Mouse (Mus musculus): ENCODE measurements around the gene Phf5a. TPM values are rescaled to one million over a fixed set of nuclear protein-coding genes. Genes with fewer than 3 reads are reported as not detected.

Phf5a gene
- total RNA-seq, 1 experiment: 157 TPM

DNA sequence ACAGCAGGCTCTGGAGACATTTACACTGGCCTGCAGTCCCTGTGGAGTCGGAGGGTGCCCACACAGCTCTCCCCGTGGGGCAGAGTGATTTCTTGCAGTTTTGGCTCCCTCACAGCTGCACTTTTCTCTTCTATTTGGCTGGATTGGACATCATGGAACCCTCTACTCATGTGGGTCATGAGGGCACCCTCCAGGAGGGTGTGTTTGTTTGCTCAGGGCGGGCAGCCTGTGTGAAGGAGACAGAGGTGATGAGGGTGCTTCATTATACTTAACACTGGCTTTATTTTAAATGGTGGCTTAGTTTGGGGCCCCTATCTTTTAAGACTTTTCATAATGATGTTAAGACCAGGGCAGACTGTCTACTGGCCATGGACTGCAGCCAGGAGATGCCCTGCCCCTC, 46.9 kb downstream of the Phf5a start:
- Histone ChIP-seq H3K4me1 (ENCODE audit: control insufficient read depth in 2 of 2, insufficient read depth in 2 of 2, low read length in 2 of 2, poor library complexity in 1 of 2) (no peaks in the 10 kb centered on the region), H3K9me3 (ENCODE audit: control insufficient read depth, insufficient read depth, low read depth, low read length) (no peaks in the 10 kb centered on the region), H3K27ac (ENCODE audit: insufficient read depth, low read depth, low read length, poor library complexity, severe bottlenecking) (no peak overlapping the region), H3K4me3 (ENCODE audit: insufficient read depth in 1 of 2, low read depth in 1 of 2, low read length in 2 of 2, poor library complexity in 1 of 2, severe bottlenecking in 1 of 2) (no peak overlapping the region), H3K36me3 (ENCODE audit: control insufficient read depth, insufficient read depth, low read length, poor library complexity, severe bottlenecking) (peaks cover 14% of the 10 kb centered on the region; the same call in 1 of the 2 replicates), H3K9ac (ENCODE audit: insufficient read depth, low read depth, low read length, poor library complexity, severe bottlenecking) (no peak overlapping the region)
- TF ChIP-seq CHD2 (IDR thresholded peaks at IDR 0.05; ENCODE audit: low read depth, low read length): no peak
- TF ChIP-seq ZC3H11A (IDR thresholded peaks at IDR 0.05; ENCODE audit: borderline replicate concordance, low read depth, low read length): no peak
- TF ChIP-seq ZNF384 (IDR thresholded peaks at IDR 0.05; ENCODE audit: low read depth, low read length): no peak
- TF ChIP-seq MAFK (IDR thresholded peaks at IDR 0.05; ENCODE audit: insufficient read depth, low read depth, low read length): no peak
- TF ChIP-seq HCFC1 (IDR thresholded peaks at IDR 0.05; ENCODE audit: borderline replicate concordance, insufficient read depth, low read length): no peak
- DNase-seq (ENCODE audit: low read depth, low spot score): no peak
- in situ Hi-C loops (cut with MboI; ENCODE audit: low sequenced_read_pairs in 2 of 2, unreplicated experiment in 2 of 2): no loop called here

DNA sequence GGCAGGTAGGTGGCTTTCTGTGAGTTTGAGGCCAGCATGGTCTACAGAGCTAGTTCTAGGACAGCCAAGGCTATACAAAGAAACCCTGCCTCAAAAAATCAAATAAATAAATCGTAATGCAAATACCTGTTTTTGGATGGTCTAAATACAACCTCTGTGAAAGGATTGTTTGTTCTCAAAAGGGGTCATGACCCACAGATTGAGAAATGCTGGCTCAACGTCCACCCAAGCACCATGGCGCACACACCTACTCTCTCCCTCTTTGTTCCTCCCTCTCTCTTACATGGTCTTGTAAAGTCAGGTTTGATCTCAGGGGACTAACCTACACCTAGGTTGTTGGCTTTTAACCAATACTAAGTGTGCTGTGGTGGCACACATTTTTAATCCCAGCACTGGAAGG, 49.1 kb downstream of the Phf5a start:
- in situ Hi-C loops (cut with MboI; ENCODE audit: low sequenced_read_pairs in 2 of 2, unreplicated experiment in 2 of 2): no loop called here
- Histone ChIP-seq H3K27ac (ENCODE audit: insufficient read depth, low read depth, low read length, poor library complexity, severe bottlenecking) (no peak overlapping the region), H3K4me1 (ENCODE audit: control insufficient read depth in 2 of 2, insufficient read depth in 2 of 2, low read length in 2 of 2, poor library complexity in 1 of 2) (no peaks in the 10 kb centered on the region), H3K36me3 (ENCODE audit: control insufficient read depth, insufficient read depth, low read length, poor library complexity, severe bottlenecking) (peaks cover 12% of the 10 kb centered on the region; the same call in 1 of the 2 replicates), H3K4me3 (ENCODE audit: insufficient read depth in 1 of 2, low read depth in 1 of 2, low read length in 2 of 2, poor library complexity in 1 of 2, severe bottlenecking in 1 of 2) (no peak overlapping the region), H3K9me3 (ENCODE audit: control insufficient read depth, insufficient read depth, low read depth, low read length) (no peaks in the 10 kb centered on the region), H3K9ac (ENCODE audit: insufficient read depth, low read depth, low read length, poor library complexity, severe bottlenecking) (no peak overlapping the region)
- DNase-seq (ENCODE audit: low read depth, low spot score): no peak
- TF ChIP-seq ZC3H11A (IDR thresholded peaks at IDR 0.05; ENCODE audit: borderline replicate concordance, low read depth, low read length) (no peak), HCFC1 (IDR thresholded peaks at IDR 0.05; ENCODE audit: borderline replicate concordance, insufficient read depth, low read length) (no peak), ZNF384 (IDR thresholded peaks at IDR 0.05; ENCODE audit: low read depth, low read length) (no peak), CHD2 (IDR thresholded peaks at IDR 0.05; ENCODE audit: low read depth, low read length) (no peak), MAFK (IDR thresholded peaks at IDR 0.05; ENCODE audit: insufficient read depth, low read depth, low read length) (no peak)

DNA sequence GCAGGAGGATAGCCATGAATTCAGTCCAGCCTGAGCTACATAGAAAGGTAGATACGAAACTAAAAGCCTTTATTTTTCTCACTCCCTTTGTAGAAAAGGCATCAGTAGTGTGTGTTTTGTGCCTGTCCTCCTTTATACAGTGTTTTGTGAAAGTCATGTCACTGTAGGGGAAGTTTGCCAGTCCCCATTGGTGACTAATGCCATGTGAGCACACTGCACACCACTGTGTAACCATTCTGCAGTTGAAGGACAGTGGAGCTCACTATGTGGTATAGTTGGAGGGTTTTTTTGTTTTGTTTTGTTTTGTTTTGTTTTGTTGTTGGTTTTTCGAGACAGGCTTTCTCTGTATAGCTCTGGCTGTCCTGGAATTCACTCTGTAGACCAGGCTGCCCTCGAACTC, 53.3 kb downstream of the Phf5a start:
- H3K27ac ChIP-seq (ENCODE audit: insufficient read depth, low read depth, low read length, poor library complexity, severe bottlenecking): no peak overlapping the region
- in situ Hi-C loops (cut with MboI; ENCODE audit: low sequenced_read_pairs in 2 of 2, unreplicated experiment in 2 of 2): no loop called here
- H3K4me1 ChIP-seq (ENCODE audit: control insufficient read depth in 2 of 2, insufficient read depth in 2 of 2, low read length in 2 of 2, poor library complexity in 1 of 2): no peaks in the 10 kb centered on the region
- no peak for TF ChIP-seq ZC3H11A (IDR thresholded peaks at IDR 0.05; ENCODE audit: borderline replicate concordance, low read depth, low read length)
- TF ChIP-seq MAFK (IDR thresholded peaks at IDR 0.05; ENCODE audit: insufficient read depth, low read depth, low read length): no peak
- TF ChIP-seq ZNF384 (IDR thresholded peaks at IDR 0.05; ENCODE audit: low read depth, low read length): no peak
- no peak for TF ChIP-seq CHD2 (IDR thresholded peaks at IDR 0.05; ENCODE audit: low read depth, low read length)
- no peak for TF ChIP-seq HCFC1 (IDR thresholded peaks at IDR 0.05; ENCODE audit: borderline replicate concordance, insufficient read depth, low read length)
- no peak overlapping the region for H3K4me3 ChIP-seq (ENCODE audit: insufficient read depth in 1 of 2, low read depth in 1 of 2, low read length in 2 of 2, poor library complexity in 1 of 2, severe bottlenecking in 1 of 2)
- H3K9ac ChIP-seq (ENCODE audit: insufficient read depth, low read depth, low read length, poor library complexity, severe bottlenecking): no peak overlapping the region
- DNase-seq (ENCODE audit: low read depth, low spot score): no peak
- no peaks in the 10 kb centered on the region for H3K9me3 ChIP-seq (ENCODE audit: control insufficient read depth, insufficient read depth, low read depth, low read length)
- peaks cover 9% of the 10 kb centered on the region; the same call in 1 of the 2 replicates for H3K36me3 ChIP-seq (ENCODE audit: control insufficient read depth, insufficient read depth, low read length, poor library complexity, severe bottlenecking)

DNA sequence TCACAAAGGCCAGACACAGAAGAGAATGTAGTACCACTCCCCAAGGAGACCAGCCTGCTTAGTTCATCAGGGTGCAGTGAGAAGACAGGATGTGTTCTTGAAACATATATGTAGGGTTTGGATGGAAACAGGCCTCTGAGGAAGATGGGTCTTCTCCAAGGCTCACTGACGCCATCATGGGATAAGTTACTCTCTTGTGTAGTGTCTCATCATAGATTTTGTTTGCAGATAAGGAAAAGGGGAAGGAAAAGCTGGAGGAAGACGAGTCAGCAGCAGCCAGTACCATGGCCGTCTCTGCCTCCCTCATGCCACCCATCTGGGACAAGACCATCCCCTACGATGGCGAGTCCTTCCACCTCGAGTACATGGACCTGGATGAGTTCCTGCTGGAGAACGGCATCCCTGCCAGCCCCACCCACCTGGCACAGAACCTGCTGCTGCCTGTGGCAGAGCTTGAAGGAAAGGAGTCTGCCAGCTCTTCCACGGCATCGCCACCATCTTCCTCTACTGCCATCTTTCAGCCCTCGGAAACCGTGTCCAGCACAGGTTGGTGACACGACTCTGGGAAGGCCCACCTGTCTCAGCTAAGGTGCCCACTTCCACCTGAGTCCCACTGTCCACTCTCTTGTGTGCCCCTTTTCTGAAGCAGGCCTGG, 56.9 kb downstream of the Phf5a start:
- no peak for TF ChIP-seq MAFK (IDR thresholded peaks at IDR 0.05; ENCODE audit: insufficient read depth, low read depth, low read length)
- TF ChIP-seq ZC3H11A (IDR thresholded peaks at IDR 0.05; ENCODE audit: borderline replicate concordance, low read depth, low read length): no peak
- in situ Hi-C loops (cut with MboI; ENCODE audit: low sequenced_read_pairs in 2 of 2, unreplicated experiment in 2 of 2): no loop called here
- no peak overlapping the region for H3K9ac ChIP-seq (ENCODE audit: insufficient read depth, low read depth, low read length, poor library complexity, severe bottlenecking)

More for the DNA sequence above, 56.9 kb downstream of the Phf5a start:
- Histone ChIP-seq H3K4me1 (ENCODE audit: control insufficient read depth in 2 of 2, insufficient read depth in 2 of 2, low read length in 2 of 2, poor library complexity in 1 of 2) (peaks cover 0 to 6% of the 10 kb centered on the region in 2 experiments; a peak in 2 of 4 replicates), H3K36me3 (ENCODE audit: control insufficient read depth, insufficient read depth, low read length, poor library complexity, severe bottlenecking) (peaks cover 5% of the 10 kb centered on the region; the same call in 1 of the 2 replicates), H3K27ac (ENCODE audit: insufficient read depth, low read depth, low read length, poor library complexity, severe bottlenecking) (no peak overlapping the region), H3K9me3 (ENCODE audit: control insufficient read depth, insufficient read depth, low read depth, low read length) (no peaks in the 10 kb centered on the region), H3K4me3 (ENCODE audit: insufficient read depth in 1 of 2, low read depth in 1 of 2, low read length in 2 of 2, poor library complexity in 1 of 2, severe bottlenecking in 1 of 2) (no peak overlapping the region)
- DNase-seq (ENCODE audit: low read depth, low spot score): no peak

Other genes starting within 250 kb of the Phf5a start
- gene L3mbtl2, start 208.0 kb downstream of the Phf5a start, total RNA-seq (2012; rRNA removed): 111 and 119 TPM in 2 replicates
- gene Chadl, start 174.6 kb downstream of the Phf5a start, total RNA-seq (2012; rRNA removed): 0.98 and 1.6 TPM in 2 replicates
- 19.0 and 22.5 TPM in 2 replicates for gene Zc3h7b, start 126.9 kb downstream of the Phf5a start, total RNA-seq (2012; rRNA removed)
- gene Rangap1, start 126.4 kb downstream of the Phf5a start, total RNA-seq (2012; rRNA removed): 148 and 178 TPM in 2 replicates
- gene Tef, start 69.5 kb downstream of the Phf5a start, total RNA-seq (2012; rRNA removed): 20.9 and 25.2 TPM in 2 replicates
- 16.7 and 20.9 TPM in 2 replicates for gene Tob2, start 13.1 kb downstream of the Phf5a start, total RNA-seq (2012; rRNA removed)
- gene Aco2, start 398 bp upstream of the Phf5a start, total RNA-seq (2012; rRNA removed): 444 and 478 TPM in 2 replicates
- gene Polr3h, start 54.3 kb upstream of the Phf5a start, total RNA-seq (2012; rRNA removed): 72.4 and 83.7 TPM in 2 replicates
- gene Csdc2, start 64.8 kb upstream of the Phf5a start, total RNA-seq (2012; rRNA removed): 1.2 TPM in 2 replicates
- gene Pmm1, start 89.0 kb upstream of the Phf5a start, total RNA-seq (2012; rRNA removed): 299 and 342 TPM in 2 replicates
- 29.9 and 41.1 TPM in 2 replicates for gene 1700029P11Rik, start 108.6 kb upstream of the Phf5a start, total RNA-seq (2012; rRNA removed)
- gene Xrcc6, start 115.9 kb upstream of the Phf5a start, total RNA-seq (2012; rRNA removed): 69.1 and 84.6 TPM in 2 replicates
- 8.8 and 15.9 TPM in 2 replicates for gene Desi1, start 162.0 kb upstream of the Phf5a start, total RNA-seq (2012; rRNA removed)
- 212 and 293 TPM in 2 replicates for gene Snu13, start 175.7 kb upstream of the Phf5a start, total RNA-seq (2012; rRNA removed)
- not detected in 2 replicates for gene 4930407I10Rik, start 187.2 kb upstream of the Phf5a start, total RNA-seq (2012; rRNA removed)
- gene Mei1, start 198.1 kb upstream of the Phf5a start, total RNA-seq (2012; rRNA removed): 0.40 and 0.42 TPM in 2 replicates